Mouse (Mus musculus): ENCODE measurements at regions not wholly inside any gene's neighbourhood (a gene's known extent, or its start where the extent isn't known, plus 50 kb on each side); places are given as distances from the start of the nearest gene placed in this dataset.
A peak's percentile ranks its signal among the peaks of the same experiment; 100 is the strongest.
"Not testable (repeated sequence)": the region's sequence is repeated elsewhere in the genome, so short reads cannot be mapped to it uniquely, and the experiment has no call there.

DNA sequence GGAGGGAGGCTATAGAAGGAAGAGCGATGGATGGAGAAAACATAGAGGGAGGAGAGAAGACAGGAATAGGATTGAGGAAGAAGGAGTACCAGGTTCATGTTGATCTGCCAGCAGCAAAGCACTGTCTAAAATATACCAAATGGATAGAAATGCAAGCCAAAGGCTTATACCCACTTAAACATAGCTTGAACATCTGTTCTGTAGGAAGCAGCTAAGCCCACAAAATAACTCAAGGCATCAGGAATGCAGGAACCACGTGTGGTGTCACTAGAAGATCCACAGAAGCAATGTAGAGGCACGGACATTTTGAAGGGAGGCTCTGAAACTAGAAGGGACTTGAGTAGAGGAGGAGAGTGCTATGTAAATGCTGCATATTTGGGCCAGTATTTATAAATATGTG lies 78.9 kb downstream of the Smgc start:
- DNase-seq (ENCODE audit: low spot score): no peak

DNA sequence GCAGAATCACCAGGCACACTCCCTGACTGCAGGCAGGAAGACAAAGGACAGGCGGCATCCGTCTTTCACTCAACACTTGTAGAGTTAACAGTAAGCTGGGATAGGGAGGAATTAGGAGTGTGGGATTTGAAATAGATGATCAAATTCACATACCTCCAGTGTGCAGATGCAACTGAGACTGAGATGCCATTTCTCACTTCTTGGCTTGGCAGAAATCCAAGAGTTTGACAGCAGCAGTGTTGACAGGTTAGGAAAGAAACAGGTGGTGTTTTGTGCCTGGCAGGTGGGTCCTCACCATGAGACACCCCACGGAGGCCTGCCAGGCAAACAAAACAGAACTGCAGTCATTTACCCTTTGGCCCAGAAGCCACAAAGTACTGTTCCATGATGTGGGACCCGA lies 79.8 kb downstream of the Smgc start:
- DNase-seq (ENCODE audit: low spot score): no peak

DNA sequence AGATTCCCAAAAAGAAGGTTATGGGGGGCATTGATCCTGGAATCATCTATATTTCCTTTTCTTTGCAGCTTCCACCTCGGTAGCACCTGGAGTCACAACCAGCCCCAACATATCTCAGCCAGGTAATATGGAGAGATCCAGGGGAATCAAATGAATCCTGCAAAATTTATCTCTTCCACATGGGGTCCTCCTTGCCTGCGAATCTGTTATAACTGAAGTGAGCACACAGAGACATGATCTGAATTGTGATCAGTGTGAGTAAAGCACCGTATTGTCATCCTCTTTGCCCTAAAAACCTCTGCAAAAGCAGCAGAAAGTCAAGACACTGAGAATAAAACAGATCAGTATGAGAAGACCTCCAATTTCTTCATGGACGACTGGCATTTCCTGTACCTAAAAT lies 86.5 kb downstream of the Smgc start:
- no peak for DNase-seq (ENCODE audit: low spot score)

DNA sequence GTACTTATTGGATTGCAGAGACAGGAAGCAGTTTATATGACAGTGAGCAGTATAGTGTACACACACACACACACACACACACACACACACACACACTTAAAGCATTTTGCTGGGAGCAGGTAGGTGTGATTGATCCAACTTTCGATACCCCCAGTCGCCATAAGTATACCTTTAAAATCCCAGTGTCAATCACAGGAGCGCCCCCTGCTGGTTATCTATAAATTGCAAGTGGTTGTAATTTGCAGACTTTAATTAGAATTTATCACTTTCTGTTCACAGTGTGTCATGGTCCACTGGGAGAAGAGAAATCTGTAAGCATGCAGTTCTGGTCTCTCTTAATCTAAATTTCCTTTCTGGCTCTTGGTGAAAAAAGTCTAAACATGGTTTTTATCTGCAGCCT lies 89.4 kb downstream of the Smgc start:
- DNase-seq (ENCODE audit: low spot score): no peak

DNA sequence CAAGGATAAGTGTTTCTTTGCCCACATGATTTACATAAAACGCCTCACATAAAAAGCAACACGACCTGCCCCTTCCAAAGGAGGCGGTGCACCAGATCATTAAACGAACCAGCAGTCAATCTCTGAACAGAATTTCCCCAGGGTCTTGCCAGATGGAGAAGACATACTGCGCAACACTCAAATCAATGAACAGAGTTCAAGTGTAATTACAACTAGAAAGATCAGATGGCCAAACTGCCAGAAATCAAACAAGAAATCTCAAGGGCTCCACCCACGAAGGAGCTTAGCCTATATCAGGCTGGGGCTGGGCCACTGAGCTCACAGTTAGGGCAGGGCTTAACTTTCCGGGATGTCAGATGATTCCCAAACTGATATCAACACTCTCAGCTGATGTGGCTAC lies 90.4 kb downstream of the Smgc start:
- no peak for DNase-seq (ENCODE audit: low spot score)

- DNase-seq (ENCODE audit: low spot score): no peak
Observed at GRCm38 (mm10) chr15:91957273-91957672, 93.7 kb upstream of the Cntn1 start.

DNA sequence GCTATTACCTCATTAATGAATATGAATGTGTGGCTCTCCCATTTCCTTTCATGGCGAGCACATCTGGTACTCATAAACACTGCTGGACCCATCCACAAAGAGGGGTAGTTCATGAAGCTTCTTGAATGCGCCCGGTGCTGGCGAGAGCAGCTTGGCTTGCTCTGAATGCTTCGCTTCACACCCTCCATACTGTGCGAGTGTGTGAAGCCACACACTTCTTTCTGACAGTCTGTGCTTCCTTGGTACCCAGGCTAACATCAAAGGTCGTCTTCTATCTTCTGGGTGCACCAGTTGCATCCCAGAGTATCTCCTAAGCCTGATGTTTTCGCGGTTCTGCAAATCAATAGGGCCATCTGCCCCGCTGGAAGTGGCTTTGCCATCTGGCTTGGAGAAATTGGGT lies 85.8 kb upstream of the Cntn1 start:
- no peak for DNase-seq (ENCODE audit: low spot score)

DNA sequence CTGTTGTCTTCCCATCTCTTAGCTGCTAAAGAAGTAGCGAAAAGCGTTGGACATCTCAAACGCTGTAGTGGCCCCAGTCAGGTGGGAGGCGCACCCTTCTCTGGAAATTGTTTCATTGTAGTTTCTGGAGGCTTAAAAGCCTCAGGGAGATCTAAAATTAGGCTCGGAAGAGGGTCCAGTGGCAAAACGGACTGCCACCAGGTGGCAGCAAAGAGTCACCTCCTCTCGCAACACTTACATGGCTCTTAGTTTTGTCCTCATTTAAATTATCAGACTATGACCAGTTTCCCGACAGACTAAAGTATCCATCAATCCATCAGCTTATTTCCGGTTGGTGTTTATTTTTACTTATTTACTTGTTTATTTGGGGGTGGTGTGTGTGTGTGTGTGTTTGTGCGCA lies 81.6 kb upstream of the Cntn1 start:
- peak; percentile 83 for DNase-seq (ENCODE audit: low spot score)

GRCm38 (mm10) chr15:91971411-91971810 lies 79.6 kb upstream of the Cntn1 start:
- DNase-seq (ENCODE audit: low spot score): no peak

DNA sequence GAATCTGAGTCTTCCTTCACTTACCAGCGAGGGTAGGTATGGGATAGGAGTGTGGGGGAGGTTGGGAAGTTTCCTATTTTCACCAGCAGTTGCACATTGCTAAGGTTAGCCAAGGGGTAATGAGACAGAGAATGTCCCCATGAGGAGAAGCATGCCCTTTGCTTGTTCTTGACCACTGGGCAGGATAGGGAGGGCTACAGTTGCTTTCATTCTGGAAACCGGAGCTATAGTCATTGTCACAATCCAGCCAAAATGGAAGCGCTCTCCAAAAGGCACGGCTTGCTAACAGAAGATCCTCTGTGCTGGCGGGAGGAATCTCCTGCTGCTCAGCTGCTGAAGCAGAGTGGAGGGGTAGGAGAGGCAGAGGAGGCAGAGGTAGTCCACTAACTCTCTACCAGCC lies 79.1 kb upstream of the Cntn1 start:
- DNase-seq (ENCODE audit: low spot score): no peak

DNA sequence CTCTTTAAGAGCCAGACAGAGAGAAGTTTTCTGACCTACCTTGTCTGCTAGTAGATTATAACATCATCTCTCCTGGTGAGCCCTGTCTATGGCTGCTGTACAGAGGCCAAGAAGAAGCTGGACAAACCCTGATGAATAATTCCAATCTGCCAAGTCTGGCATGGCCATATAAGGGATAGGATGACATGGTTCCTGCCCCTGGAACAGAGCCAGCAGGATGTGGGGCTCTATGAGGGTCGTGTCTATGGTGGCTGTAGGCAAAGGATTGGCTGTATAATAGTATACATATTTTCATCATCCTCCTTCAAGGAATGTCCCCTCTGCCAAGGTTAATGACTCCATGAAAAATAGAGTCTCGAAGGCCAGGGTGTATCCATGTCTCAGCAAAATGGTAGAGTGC lies 75.4 kb upstream of the Cntn1 start:
- no peak for DNase-seq (ENCODE audit: low spot score)

GRCm38 (mm10) chr15:91983186-91983585 lies 67.8 kb upstream of the Cntn1 start:
- not testable (repeated sequence) for DNase-seq (ENCODE audit: low spot score)

- no peak for DNase-seq (ENCODE audit: low spot score)
Observed at GRCm38 (mm10) chr15:92000086-92000485, 50.9 kb upstream of the Cntn1 start.

Data from testis, postnatal 10 days (tissue).